ENCODE assay signal across 28 mouse cellular contexts in the genomic region with DNA sequence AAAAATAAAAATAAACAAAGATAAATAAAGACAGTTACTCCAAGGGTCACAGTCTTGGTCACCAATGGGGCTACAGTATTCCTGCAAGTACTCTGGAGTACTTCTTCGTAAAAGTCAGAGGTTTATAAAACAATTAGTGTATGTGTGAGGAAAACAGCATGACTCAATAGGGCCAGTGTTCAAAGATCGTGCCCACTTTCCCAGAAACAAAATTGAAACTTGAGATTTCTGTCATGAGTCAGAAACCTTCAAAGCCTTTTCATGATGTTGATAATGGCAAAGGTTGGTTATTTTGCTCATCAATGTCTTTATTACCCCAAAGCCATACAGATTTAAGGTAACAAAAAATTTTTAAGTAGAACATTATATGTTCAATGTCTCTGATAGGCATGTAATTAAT. TPM values are rescaled to one million over a fixed set of nuclear protein-coding genes. Genes with fewer than 3 reads are reported as not detected.
"Had no signal": no experiment of that assay in that cellular context is flagged by ENCODE, and none has a peak within 500 bp of the region (broad histone marks: within the 10 kb centered on the region; RNA-seq: fewer than 3 reads in every experiment).

No protein-coding gene starts in this region.

- H3K9ac ChIP-seq: heart, embryonic 12.5 days; hindbrain, embryonic 12.5 days; hindbrain, embryonic 14.5 days; kidney, embryonic 15.5 days; limb, embryonic 13.5 days; limb, embryonic 15.5 days had no signal

- H3K27me3 ChIP-seq: heart, embryonic 12.5 days; hindbrain, embryonic 12.5 days; kidney, embryonic 15.5 days; limb, embryonic 13.5 days; limb, embryonic 15.5 days had no signal

- H3K4me3 ChIP-seq: gastrocnemius, adult 2 months; heart, adult 2 months; heart, embryonic 12.5 days; hindbrain, embryonic 10.5 days; hindbrain, embryonic 12.5 days; kidney, embryonic 15.5 days; limb, embryonic 13.5 days; limb, embryonic 15.5 days had no signal

- H3K4me2 ChIP-seq: heart, embryonic 12.5 days; hindbrain, embryonic 12.5 days; hindbrain, embryonic 14.5 days; kidney, embryonic 15.5 days; limb, embryonic 13.5 days; limb, embryonic 15.5 days; liver, embryonic 11.5 days had no signal

- H3K4me1 ChIP-seq: hindbrain, embryonic 10.5 days; hindbrain, embryonic 12.5 days; kidney, embryonic 15.5 days had no signal

- H3K27ac ChIP-seq: heart, adult 2 months; hindbrain, embryonic 10.5 days; hindbrain, embryonic 12.5 days; hindbrain, embryonic 14.5 days; hindbrain, postnatal 0 days; kidney, embryonic 15.5 days; kidney, postnatal 0 days; limb, embryonic 13.5 days; limb, embryonic 15.5 days had no signal

- ATAC-seq: hindbrain, postnatal 0 days; intestine, embryonic 16.5 days had no signal

- H3K9me3 ChIP-seq: heart, embryonic 12.5 days; hindbrain, embryonic 10.5 days; hindbrain, embryonic 12.5 days; kidney, embryonic 15.5 days; limb, embryonic 13.5 days; limb, embryonic 15.5 days had no signal

- H3K36me3 ChIP-seq: heart, embryonic 12.5 days; hindbrain, embryonic 10.5 days; hindbrain, embryonic 12.5 days; kidney, embryonic 15.5 days; limb, embryonic 13.5 days; limb, embryonic 15.5 days had no signal

- DNase-seq: gastrocnemius, adult 2 months; gastrocnemius, postnatal 10 days; gastrocnemius, postnatal 25 days; heart, adult 2 months; heart, postnatal 10 days; heart, postnatal 4 days; kidney, adult 11 months; kidney, adult 2 months; kidney, adult 9 months; kidney, postnatal 14 days; kidney, postnatal 36 days; layer of hippocampus, adult 9-11 months; layer of hippocampus, postnatal 36 days; left cerebral cortex, postnatal 4 days had no signal

RNA-seq across cellular contexts. Expression of gene Ctla4, which starts 53.1 kb away (rescaled TPM):
- polyA plus RNA-seq: frontal cortex, adult 2 months; heart, embryonic 12.5 days; heart, embryonic 14.5 days; hindbrain, embryonic 10.5 days; hindbrain, embryonic 12.5 days; hindbrain, embryonic 14.5 days; hindbrain, postnatal 0 days; intestine, embryonic 14.5 days; intestine, embryonic 16.5 days; kidney, embryonic 15.5 days; kidney, postnatal 0 days; liver, embryonic 11.5 days had no signal
